Mouse (Mus musculus): ENCODE measurements around the gene Foxj1.
"Not testable (repeated sequence)": the region's sequence is repeated elsewhere in the genome, so short reads cannot be mapped to it uniquely, and the experiment has no call there.

Foxj1 gene

GRCm38 (mm10) chr11:116335244-116336036 lies at the start of gene Foxj1:
Gene Foxj1, minus strand, starts transcription at chr11:116335399.
- peak; percentile 92 to 96 for DNase-seq (ENCODE audit: low spot score in 2 of 2)

GRCm38 (mm10) chr11:116384171-116384570 lies 49.0 kb upstream of the Foxj1 start:
- no peak for DNase-seq (ENCODE audit: low spot score in 2 of 2)

DNA sequence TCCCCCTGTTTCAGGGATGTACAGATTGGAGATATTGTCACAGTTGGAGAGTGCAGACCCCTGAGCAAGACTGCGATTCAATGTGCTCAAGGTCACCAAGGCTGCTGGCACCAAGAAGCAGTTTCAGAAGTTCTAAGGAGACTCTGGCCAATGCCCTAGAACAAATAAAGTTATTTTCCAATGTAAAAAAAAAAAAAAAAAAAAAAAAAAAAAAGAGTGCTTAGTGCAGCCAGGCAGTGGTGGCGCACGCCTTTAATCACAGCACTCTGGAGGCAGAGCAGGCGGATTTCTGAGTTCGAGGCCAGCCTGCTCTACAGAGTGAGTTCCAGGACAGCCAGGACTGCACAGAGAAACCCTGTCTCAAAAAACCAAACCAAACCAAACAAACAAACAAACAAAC lies 47.9 kb upstream of the Foxj1 start:
- DNase-seq (ENCODE audit: low spot score in 2 of 2) = not testable (repeated sequence)

GRCm38 (mm10) chr11:116380767-116381166 lies 45.6 kb upstream of the Foxj1 start:
- no peak for DNase-seq (ENCODE audit: low spot score in 2 of 2)

GRCm38 (mm10) chr11:116379530-116379929 lies 44.3 kb upstream of the Foxj1 start:
- DNase-seq (ENCODE audit: low spot score in 2 of 2) = no peak

DNA sequence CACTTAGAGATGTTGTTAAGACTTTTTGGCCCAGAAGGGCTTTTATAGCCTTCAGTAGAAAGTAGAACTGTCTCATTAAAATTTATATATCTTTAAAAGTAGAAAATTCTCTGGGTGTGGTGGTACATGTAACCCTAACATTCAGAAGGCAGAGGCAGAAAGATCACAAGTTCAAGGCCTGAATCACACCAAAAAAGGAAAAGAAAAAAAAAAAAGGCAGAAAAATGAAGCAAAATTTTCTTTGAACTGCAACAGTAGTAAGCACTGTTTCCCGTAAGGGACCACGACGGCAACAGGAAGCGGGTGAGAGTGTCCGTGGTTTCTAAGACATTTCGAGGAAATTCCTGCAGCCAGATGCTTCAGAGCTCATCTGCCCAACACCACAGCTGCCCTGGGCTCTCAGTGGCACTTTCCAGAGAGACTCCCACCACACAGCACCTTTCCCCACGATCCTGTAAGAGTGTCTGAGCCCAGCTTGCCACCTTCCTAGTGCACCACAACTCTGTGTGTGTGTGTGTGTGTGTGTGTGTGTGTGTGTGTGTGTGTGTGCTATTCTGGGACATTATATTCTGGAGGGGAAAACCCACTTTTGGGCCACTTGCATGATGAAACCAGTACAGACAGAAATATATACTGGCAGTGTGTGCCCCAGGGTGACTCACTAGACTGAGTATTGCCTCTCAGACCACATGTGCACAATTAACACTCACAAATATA lies 41.9 kb upstream of the Foxj1 start:
- no peak for DNase-seq (ENCODE audit: low spot score in 2 of 2)

DNA sequence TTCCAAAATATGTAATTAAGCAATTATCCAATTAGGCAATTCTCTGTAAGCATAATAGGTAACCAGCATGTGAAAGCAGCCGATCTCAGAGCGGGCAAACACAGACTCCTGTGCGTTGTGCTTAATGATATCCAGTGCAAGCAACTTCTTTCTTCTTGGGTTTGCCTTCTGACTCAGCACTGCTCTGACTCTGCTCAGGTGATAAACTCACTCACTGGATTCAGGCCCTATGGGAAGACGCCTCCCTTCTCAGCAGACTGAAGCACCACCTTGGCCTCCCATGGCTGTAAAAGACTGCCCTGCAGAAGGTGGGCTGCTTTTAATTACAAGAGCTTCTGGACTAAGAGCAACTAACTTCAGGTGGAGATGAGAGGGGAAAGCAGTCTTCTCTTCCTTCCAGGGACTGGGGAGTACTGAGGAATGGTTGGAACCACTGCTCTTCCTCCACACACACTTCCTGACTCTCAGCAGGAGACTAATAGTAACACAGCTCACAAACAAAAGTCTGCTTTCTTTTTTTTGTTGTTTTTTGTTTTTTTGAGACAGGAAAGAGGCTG lies 36.8 kb upstream of the Foxj1 start:
- no peak for DNase-seq (ENCODE audit: low spot score in 2 of 2)

GRCm38 (mm10) chr11:116369633-116370032 lies 34.4 kb upstream of the Foxj1 start:
- DNase-seq (ENCODE audit: low spot score in 2 of 2) = no peak

GRCm38 (mm10) chr11:116369051-116369450 lies 33.9 kb upstream of the Foxj1 start:
- no peak for DNase-seq (ENCODE audit: low spot score in 2 of 2)

GRCm38 (mm10) chr11:116368116-116368515 lies 32.9 kb upstream of the Foxj1 start:
- peak; percentile 60 to 76 for DNase-seq (ENCODE audit: low spot score in 2 of 2)

DNA sequence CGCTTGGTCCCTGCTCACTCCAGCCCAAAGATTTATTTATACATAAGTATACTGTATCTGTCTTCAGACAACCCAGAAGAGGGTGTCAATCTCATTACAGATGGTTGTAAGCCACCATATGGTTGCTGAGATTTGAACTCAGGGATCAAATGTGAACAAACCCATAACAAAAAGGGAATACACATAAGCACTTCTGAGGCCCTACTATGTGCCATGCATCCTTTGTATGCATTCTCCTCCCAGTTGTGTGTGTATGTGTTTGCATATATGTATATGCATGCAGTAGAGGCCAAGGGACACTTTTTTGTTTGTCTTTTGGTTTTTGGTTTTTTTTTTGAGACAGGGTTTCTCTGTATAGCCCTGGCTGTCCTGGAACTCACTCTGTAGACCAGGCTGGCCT lies 31.4 kb upstream of the Foxj1 start:
- DNase-seq (ENCODE audit: low spot score in 2 of 2) = no peak

GRCm38 (mm10) chr11:116366124-116366523 lies 30.9 kb upstream of the Foxj1 start:
- DNase-seq (ENCODE audit: low spot score in 2 of 2) = no peak

GRCm38 (mm10) chr11:116365432-116365831 lies 30.2 kb upstream of the Foxj1 start:
- no peak for DNase-seq (ENCODE audit: low spot score in 2 of 2)

GRCm38 (mm10) chr11:116362015-116362414 lies 26.8 kb upstream of the Foxj1 start:
- DNase-seq (ENCODE audit: low spot score in 2 of 2) = no peak

- DNase-seq (ENCODE audit: low spot score in 2 of 2) = not testable (repeated sequence)
Measured at GRCm38 (mm10) chr11:116360915-116361314, 25.7 kb upstream of the Foxj1 start.

- DNase-seq (ENCODE audit: low spot score in 2 of 2) = no peak
Measured at GRCm38 (mm10) chr11:116359652-116360051, 24.5 kb upstream of the Foxj1 start.

DNA sequence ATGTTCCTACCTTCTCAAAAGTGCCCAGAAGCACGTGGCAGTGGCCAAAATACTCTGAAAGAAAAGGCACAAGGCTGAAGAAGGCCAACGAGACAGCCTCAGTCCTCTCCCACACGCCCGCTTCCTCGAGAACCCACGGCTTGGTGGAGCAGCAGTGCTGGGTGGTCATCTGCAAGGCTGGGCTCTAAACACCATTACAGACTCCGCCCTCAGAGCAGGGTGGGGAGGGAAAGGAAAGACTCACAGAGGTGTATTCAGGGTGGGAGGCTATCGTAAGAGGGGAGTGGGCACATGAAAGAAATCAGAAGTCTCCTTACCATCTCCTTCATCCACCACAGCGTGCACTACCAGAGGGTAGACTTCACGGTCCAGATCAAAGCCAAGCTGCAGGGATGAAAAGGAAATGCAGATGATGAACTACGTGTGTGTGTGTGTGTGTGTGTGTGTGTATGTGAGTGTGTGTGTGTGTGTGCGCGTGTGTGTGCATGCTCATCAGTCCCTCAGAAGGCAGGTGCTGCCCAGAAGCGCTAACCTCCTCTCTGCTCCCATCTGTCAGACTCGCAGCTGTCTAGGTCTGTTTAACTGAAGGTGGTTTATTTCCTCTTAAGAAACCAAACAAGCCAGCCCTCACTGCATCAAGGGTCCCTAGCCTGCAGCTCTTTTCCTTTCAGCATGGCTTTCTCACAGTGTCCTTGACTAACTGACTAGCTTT lies 23.9 kb upstream of the Foxj1 start:
- DNase-seq (ENCODE audit: low spot score in 2 of 2) = no peak

- DNase-seq (ENCODE audit: low spot score in 2 of 2) = no peak
Measured at GRCm38 (mm10) chr11:116354521-116354920, 19.3 kb upstream of the Foxj1 start.

DNA sequence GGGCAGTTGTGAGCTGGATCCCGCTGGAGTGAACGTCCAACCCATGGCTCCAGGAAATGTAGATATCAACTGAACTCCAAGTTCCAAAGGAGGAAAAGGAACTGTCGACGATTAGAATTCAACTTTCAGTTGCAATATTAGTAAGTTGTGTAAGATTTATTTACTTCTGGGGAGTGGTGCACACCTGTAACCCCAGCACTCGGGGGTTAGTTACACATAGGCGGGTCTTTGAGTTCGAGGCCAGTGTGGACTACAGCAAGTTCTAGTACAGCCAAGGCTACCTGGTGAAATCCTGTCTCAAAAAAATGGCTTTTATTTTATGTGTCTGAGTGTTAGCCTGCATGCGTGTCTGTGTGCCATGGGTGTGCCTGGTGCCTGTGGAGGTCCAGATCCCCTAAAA lies 18.3 kb upstream of the Foxj1 start:
- DNase-seq (ENCODE audit: low spot score in 2 of 2) = no peak

GRCm38 (mm10) chr11:116351294-116351693 lies 16.1 kb upstream of the Foxj1 start:
- no peak for DNase-seq (ENCODE audit: low spot score in 2 of 2)

GRCm38 (mm10) chr11:116347955-116348354 lies 12.8 kb upstream of the Foxj1 start:
- DNase-seq (ENCODE audit: low spot score in 2 of 2) = no peak

DNA sequence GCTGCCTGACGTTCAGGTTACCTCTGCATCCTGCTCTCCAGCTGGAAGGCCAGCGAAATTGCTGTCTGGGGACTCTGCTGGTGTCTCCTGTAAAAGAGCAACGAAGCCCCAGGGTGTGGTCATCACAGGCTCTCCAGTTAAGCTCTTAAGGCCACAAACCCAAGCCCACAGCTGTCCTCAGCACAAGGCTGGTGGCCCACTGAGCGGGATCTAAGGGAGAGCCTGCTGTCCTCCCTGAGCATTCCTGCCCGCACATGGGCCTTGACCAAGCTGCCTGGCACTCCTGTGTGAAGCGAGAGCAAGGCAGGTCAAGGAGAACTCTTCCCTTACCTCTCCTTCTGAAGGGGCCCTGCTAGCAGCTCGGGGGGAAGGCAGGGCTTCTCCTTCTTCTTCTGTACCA lies 11.8 kb upstream of the Foxj1 start:
- DNase-seq (ENCODE audit: low spot score in 2 of 2) = no peak

All from frontal cortex, postnatal 25 days (tissue).